Mouse (Mus musculus): ENCODE data around the gene Gstp2. TPM values are rescaled to one million over a fixed set of nuclear protein-coding genes. Genes with fewer than 3 reads are reported as not detected.

The Gstp2 gene
- total RNA-seq (2021), result 58.6 and 65.7 TPM in 2 replicates
- long read RNA-seq, partial matches to known transcripts, result 1 of 12 reads
- long read RNA-seq, other reads (novel, unspliced or antisense), result 6 of 12 reads

GRCm38 (mm10) chr19:4045966-4046865 is at the start of gene Gstp2:
Gstp2 (minus strand) TSS chr19:4046023.
- DNase-seq, result peak; percentile 66

- no peak for DNase-seq
These were observed 49.0 kb upstream of the Gstp2 start for GRCm38 (mm10) chr19:4094774-4095303.

DNA sequence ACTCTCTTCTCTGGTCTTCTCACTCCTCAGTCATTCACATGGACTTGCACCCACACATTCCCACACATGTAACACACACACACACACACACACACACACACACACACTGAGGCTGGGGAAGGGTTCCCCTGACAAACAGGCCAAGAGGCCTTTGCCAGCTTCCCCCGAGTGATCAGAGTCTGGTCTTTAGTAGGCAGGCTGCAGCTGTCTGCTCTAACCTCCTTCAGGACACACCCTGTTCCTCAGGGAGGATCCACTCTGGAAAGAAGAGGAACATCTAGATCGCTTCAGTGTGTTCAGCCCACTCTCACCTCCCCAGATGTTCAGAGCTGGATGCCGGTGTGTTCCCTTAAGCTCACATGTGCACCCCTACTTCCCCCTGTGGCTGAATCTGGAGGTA is 48.5 kb upstream of the Gstp2 start:
- no peak for DNase-seq

GRCm38 (mm10) chr19:4093772-4094171 is 47.9 kb upstream of the Gstp2 start:
- no peak for DNase-seq

DNA sequence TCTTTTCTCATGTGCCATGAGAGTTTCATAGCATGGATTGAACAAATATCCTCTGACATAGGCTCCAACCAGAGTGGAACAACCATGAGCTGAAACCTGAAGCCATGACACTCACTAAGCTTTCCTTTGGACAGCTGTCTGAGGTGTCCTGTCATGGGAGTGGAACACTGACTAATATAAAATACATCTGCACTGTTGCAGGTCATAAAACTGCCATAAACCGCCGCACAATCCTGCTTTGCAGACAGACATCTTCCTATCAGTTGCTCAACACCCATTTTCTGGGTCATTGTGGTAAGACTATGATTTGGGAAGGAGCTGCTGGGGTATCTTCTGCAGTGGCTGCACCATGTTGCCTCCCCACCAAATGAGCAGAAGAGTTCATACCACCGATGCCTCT is 46.9 kb upstream of the Gstp2 start:
- no peak for DNase-seq

DNA sequence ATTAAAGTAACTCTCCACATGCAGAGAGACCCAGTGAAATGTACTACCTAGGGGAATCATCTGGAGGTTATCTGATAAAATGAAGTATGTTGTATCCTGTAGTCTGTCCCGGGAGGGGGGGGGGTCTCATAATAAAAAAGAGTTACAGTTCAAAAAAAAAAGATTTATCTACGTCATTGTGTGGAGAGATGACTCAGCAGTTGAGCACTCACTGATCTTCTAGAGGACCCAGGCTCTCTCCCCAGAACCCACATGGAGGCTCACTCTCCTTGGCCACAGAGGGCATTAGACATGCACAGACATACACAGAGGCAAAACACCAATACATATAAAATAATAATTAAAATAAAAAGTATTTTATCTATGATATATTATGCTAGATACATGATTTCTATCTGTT is 45.6 kb upstream of the Gstp2 start:
- DNase-seq, result no peak

- DNase-seq, result no peak
These were observed 44.6 kb upstream of the Gstp2 start for GRCm38 (mm10) chr19:4090446-4090845.

GRCm38 (mm10) chr19:4089128-4089527 is 43.3 kb upstream of the Gstp2 start:
- DNase-seq, result no peak

DNA sequence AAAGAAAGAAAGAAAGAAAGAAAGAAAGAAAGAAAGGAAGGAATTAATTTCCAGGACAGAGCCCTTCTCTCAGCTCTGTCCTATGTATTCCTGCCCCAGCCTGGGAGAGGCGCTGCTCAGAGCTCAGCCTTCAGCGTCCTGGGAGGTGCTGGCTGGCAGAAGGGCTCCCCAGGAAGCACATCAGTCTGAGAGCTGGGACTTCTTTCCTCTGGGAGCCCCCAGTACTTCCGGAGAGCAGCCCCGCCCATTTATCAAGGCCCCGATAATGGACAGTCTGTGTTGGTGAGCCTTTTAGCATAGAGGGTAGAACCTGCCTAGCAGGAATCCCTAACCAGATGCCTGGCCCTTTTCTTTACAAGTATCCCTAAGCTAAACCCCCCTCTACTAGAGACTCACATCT is 42.3 kb upstream of the Gstp2 start:
- no peak for DNase-seq

DNA sequence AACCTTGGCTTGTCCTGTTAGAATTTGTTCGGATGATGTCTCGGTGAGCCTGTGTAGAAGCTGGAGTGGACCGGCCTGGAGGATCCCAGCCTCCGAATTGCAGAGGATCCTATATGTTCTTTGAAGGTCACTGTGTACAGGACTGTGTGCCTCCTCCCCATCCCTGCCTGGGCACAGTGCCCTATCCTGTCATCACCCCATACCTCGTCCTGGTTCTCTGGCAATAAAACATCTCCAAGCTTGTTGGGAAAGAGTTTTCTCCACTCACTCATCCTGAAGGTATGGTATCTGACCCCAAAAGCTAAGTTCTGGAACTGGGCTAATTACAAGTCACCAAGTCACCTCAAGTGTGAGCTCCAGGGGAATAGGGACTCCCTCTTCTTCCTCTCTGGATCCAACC is 41.3 kb upstream of the Gstp2 start:
- no peak for DNase-seq

GRCm38 (mm10) chr19:4086156-4086555 is 40.3 kb upstream of the Gstp2 start:
- no peak for DNase-seq

- DNase-seq, result no peak
These were observed 39.2 kb upstream of the Gstp2 start for GRCm38 (mm10) chr19:4084984-4085383.

DNA sequence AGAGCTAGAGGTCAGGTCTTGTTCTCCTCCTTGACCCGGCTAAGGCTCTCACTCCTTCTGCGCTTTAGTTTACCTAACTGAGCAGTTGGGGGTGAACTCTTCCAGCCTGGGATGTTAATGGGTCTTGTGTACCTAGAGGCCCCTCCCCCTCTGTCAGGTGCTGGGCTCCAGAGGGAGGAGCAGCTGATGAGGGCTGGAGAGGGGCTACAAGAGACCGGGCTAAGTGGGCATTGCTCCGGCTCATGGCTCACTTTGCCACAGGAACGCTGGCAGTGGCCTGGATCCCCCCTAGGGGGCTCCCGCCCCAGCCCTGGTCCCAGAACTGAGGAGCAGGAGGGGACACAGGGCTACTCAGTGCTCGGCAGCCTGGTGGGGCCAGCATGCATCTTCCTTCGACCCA is 38.0 kb upstream of the Gstp2 start:
- DNase-seq, result no peak

- no peak for DNase-seq
These were observed 37.5 kb upstream of the Gstp2 start for GRCm38 (mm10) chr19:4083316-4083715.

DNA sequence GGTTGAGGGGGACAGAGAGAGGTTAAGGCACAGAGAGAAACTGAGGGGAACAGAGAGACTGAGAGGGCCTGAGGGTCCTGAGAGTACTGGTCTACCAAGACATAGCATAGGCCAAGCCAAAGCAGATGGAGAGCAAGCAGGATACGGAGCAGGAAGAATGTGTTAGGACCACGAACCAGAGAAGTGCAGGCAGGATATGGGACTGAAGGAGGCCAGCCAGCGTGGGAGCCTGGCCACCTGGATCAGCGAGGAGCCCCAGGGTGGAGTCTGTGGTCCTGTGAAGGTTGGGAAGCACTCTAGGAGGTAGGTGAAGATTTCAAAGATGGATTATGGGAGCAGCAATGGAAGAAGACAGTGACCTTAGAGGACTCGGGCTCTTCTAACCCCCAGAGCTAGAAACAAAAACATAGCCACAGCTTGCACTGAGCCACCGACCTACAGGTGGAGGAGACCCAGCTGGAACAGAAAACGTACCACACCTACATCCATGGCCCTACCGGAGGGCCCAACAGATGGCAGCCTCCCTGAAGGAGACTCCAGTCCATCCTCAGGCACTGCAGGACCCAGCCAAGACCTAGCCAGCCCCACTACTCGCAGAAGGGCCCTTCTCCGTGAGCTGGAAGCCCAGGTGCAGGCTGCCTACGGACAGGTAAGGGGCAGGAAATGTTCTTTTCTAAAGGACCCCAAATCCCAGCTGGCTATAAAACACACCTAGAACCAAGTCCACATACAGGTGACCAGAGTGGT is 36.6 kb upstream of the Gstp2 start:
- DNase-seq, result no peak

DNA sequence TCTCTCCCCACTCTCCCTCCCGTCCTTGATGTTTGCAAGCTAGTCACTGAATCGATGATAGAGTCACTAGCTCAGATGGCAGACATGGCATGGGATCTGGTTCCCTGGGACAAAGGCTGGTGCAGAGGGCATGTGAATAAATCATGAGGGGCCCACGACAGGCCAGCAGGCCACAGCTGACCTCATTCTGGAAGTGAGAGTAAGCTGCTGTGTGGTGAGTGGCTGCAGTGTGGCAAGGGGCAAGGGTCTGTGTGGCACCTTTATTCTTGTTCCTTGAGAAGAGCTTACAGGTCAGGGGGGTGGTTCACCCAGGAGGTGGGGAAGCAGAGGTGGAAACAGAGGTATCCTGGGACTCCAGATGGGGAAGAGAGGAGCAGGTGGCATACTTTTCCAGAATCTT is 35.6 kb upstream of the Gstp2 start, which contains the start of gene Cabp2:
Gene Cabp2, plus strand, starts transcription at position 185 of the 400 bp plus-strand sequence.
- no peak for DNase-seq

GRCm38 (mm10) chr19:4080511-4081009 is 34.7 kb upstream of the Gstp2 start:
- no peak for DNase-seq

- no peak for DNase-seq
These were observed 33.8 kb upstream of the Gstp2 start for GRCm38 (mm10) chr19:4079594-4079993.

DNA sequence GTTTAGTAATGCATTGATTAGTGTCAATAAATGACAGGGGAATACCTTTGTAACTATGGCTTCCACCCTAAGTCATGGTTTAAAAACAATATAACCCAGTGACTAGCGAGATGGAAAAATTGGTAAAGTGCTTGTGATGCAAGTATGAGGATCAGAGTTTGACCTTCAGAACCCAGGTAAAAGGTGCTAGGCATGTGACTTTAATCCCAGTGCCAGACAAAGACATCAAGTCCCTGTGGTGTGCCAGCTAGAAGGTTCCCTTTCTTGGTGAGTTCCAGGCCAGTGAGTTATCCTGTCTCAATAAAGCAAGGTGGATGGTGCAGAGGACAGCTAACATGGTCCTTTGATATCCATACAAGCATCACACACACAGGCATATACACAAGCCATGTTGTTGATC is 29.7 kb upstream of the Gstp2 start:
- DNase-seq, result no peak

- DNase-seq, result no peak
These were observed 27.0 kb upstream of the Gstp2 start for GRCm38 (mm10) chr19:4072706-4073424.

DNA sequence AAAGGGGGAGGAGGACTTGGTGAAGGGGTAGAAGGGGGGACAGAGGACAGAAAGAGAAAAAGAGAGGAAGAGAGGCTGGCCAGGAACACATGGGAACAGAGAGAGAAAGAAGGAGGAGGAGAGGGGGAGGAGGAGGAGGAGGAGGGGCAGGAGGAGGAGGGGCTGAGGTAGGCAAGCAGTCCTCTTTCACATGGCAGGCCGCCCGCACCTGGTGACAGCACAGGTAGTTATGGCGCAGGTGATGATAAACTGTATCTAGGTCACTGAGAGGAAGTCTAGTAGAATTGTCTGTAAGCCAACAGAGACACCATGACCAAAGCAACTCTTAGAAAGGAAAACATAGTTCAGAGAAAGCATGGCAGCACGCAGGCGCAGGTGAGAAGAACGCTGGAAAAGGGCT is 25.6 kb upstream of the Gstp2 start:
- DNase-seq, result no peak

DNA sequence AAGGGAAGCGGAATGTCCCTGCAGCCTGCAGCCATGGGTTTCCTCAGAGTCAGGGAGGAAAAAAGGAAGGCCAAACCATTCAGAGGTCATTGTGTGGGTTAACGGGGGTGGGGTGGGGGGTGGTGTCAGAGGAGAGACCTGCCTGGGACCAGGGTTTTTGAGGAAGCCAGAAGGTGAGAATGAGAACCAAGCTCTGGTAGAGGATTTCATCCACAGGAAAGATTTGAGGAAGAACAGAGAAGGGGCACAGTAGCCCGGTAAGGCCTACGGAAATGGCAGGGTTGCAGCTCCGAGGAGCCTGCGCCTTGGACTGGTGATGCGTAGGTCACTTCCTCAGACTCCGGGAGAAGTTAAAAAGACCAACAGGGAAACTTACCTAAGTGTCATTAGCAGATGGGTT is 24.9 kb upstream of the Gstp2 start:
- no peak for DNase-seq
